In the genomic region with DNA sequence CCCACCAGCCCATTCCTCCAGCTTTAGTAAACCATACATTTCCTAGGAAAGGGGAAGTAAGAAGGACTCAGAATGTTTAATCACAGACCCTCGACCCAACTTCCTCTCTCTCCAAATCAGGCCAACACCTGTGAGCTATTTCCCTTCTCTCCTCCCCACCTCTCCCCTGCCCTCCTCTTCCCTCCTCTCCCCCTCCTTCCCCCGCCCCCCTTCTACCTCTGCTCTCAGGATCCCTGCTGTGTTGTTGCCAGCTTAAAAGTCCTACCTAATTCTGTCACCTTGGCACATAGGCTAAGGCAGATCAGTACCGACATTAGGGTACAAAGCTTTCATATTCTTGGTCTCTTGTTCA, we compare ENCODE assay signal across 7 mouse cellular contexts. TPM values are rescaled to one million over a fixed set of nuclear protein-coding genes. Genes with fewer than 3 reads are reported as not detected.
DNase-seq lines count a peak whose midpoint lies in the region; ATAC-seq and TF ChIP-seq lines count a peak whose summit lies in the region.

No protein-coding gene starts in this region.

- TF ChIP-seq EP300 in liver, embryonic 14.5 days (IDR thresholded peaks at IDR 0.05; ENCODE audit: low read depth): no peak

- no peak for ATAC-seq in forebrain, embryonic 13.5 days
- no peak for ATAC-seq in liver, embryonic 14.5 days (ENCODE audit: insufficient read depth)

- H3K4me3 ChIP-seq in forebrain, embryonic 13.5 days: peak overlapping the region; percentile 94
- H3K4me3 ChIP-seq in liver, embryonic 14.5 days (ENCODE audit: insufficient read depth in 1 of 2, low read depth in 2 of 2, low read length in 2 of 2): no peak overlapping the region

- H3K4me2 ChIP-seq in forebrain, embryonic 13.5 days: peak overlapping the region; percentile 71
- H3K4me2 ChIP-seq in liver, embryonic 14.5 days (ENCODE audit: low read depth): peak overlapping the region; percentile 97

- peak; percentile 11 for DNase-seq in lung, postnatal 25 days (ENCODE audit: low spot score)
- no peak for DNase-seq in lung, postnatal 14 days
- DNase-seq in liver, embryonic 14.5 days (ENCODE audit: low read depth in 3 of 3, low spot score in 3 of 3): no peak
- peak; percentile 65 for DNase-seq in thymus, postnatal 14 days
- no peak for DNase-seq in frontal cortex, postnatal 36 days (ENCODE audit: low spot score in 2 of 2)
- no peak for DNase-seq in adrenal gland, adult 2 months

- H3K9me3 ChIP-seq in forebrain, embryonic 13.5 days (replicated peaks): no peaks in the 10 kb centered on the region
- H3K9me3 ChIP-seq in liver, embryonic 14.5 days (ENCODE audit: control insufficient read depth, low read length): no peaks in the 10 kb centered on the region

- H3K9ac ChIP-seq in forebrain, embryonic 13.5 days: 0 out of 2 replicates have a peak overlapping the region, but pooled peaks have one; percentile 70
- peak overlapping the region; percentile 76 for H3K9ac ChIP-seq in liver, embryonic 14.5 days (replicated peaks)

- H3K27me3 ChIP-seq in forebrain, embryonic 13.5 days: no peaks in the 10 kb centered on the region
- H3K27me3 ChIP-seq in liver, embryonic 14.5 days (ENCODE audit: control insufficient read depth, insufficient read depth, low read length): no peaks in the 10 kb centered on the region

- H3K27ac ChIP-seq in forebrain, embryonic 13.5 days: no peak overlapping the region
- H3K27ac ChIP-seq in liver, embryonic 14.5 days: no peak overlapping the region

- H3K36me3 ChIP-seq in forebrain, embryonic 13.5 days (ENCODE audit: poor library complexity, severe bottlenecking): no peaks in the 10 kb centered on the region
- H3K36me3 ChIP-seq in liver, embryonic 14.5 days (replicated peaks; ENCODE audit: control insufficient read depth, insufficient read depth, low read depth): no peaks in the 10 kb centered on the region

- peaks cover 17% of the 10 kb centered on the region for H3K4me1 ChIP-seq in forebrain, embryonic 13.5 days
- peaks cover 3 to 9% of the 10 kb centered on the region in 2 experiments; a peak in 1 of 4 replicates for H3K4me1 ChIP-seq in liver, embryonic 14.5 days (replicated peaks; ENCODE audit: control insufficient read depth in 2 of 2, insufficient read depth in 2 of 2, low read length in 1 of 2)

- WGBS in forebrain, embryonic 13.5 days: 6% methylated on average over 3 of the region's 3 CpGs
- 6% methylated on average over 3 of the region's 3 CpGs for WGBS in liver, embryonic 14.5 days (ENCODE audit: insufficient replicate concordance)

- no peak for TF ChIP-seq CTCF in liver, embryonic 14.5 days (IDR thresholded peaks at IDR 0.05; ENCODE audit: low read depth)

RNA-seq across cellular contexts. Expression of gene Rnf24, which starts 0.8 kb away (rescaled TPM):
- 14.6 and 15.5 TPM in 2 replicates for polyA plus RNA-seq in forebrain, embryonic 13.5 days (2015; fragmentation: Nextera tagmentation; extraction: Ambion mirVana)
- polyA plus RNA-seq in liver, embryonic 14.5 days (2012; rRNA removed): 0.49 and 0.55 TPM in 2 replicates
- 0.32 and 0.38 TPM in 2 replicates for polyA plus RNA-seq in liver, embryonic 14.5 days (2014; fragmentation: Nextera tagmentation; extraction: Ambion mirVana)
- total RNA-seq in adrenal gland, adult 2 months (2021): 10 to 100 TPM in 1 of 2 experiments, 1 to 10 TPM in 1; 8.6 to 13.0 TPM
- 2.4 and 2.5 TPM in 2 replicates for polyA plus RNA-seq in adrenal gland, adult 2 months (2012; rRNA removed)

Comparison
In these comparisons a context has a peak if more than half of its experiments do, and no peak if none do; other contexts are left out.
1. DNase-seq: peak in lung, postnatal 25 days (single experiment) and thymus, postnatal 14 days (single experiment); none in lung, postnatal 14 days (single experiment), liver, embryonic 14.5 days (0 of 3), frontal cortex, postnatal 36 days (0 of 2) and adrenal gland, adult 2 months (single experiment).